Mouse (Mus musculus): Measurements from ENCODE around the gene Klk10.
A peak's percentile ranks its signal among the peaks of the same experiment; 100 is the strongest.

The Klk10 gene

GRCm38 (mm10) chr7:43780746-43781145 is at the start of gene Klk10:
Gene Klk10, plus strand, starts transcription at chr7:43781035.
- DNase-seq (ENCODE audit: low spot score in 2 of 2), result peak in 1 of 2 experiments; percentile 17

- no peak for DNase-seq (ENCODE audit: low spot score in 2 of 2)
Measured at GRCm38 (mm10) chr7:43747788-43748187, 33.0 kb upstream of the Klk10 start.

GRCm38 (mm10) chr7:43752806-43753205 is 28.0 kb upstream of the Klk10 start:
- DNase-seq (ENCODE audit: low spot score in 2 of 2), result no peak

- DNase-seq (ENCODE audit: low spot score in 2 of 2), result no peak
Measured at GRCm38 (mm10) chr7:43766484-43766883, 14.4 kb upstream of the Klk10 start.

- no peak for DNase-seq (ENCODE audit: low spot score in 2 of 2)
Measured at GRCm38 (mm10) chr7:43768597-43768996, 12.2 kb upstream of the Klk10 start, which contains the start of gene Klk12. Gene Klk12, plus strand, starts transcription at chr7:43768897.

GRCm38 (mm10) chr7:43769636-43770035 is 11.2 kb upstream of the Klk10 start:
- DNase-seq (ENCODE audit: low spot score in 2 of 2), result no peak

- DNase-seq (ENCODE audit: low spot score in 2 of 2), result peak in 1 of 2 experiments; percentile 17
Measured at GRCm38 (mm10) chr7:43770701-43771100, 10.1 kb upstream of the Klk10 start.

- DNase-seq (ENCODE audit: low spot score in 2 of 2), result peak; percentile 11 to 13
Measured at GRCm38 (mm10) chr7:43771916-43772315, 8.9 kb upstream of the Klk10 start.

- peak; percentile 4 to 12 for DNase-seq (ENCODE audit: low spot score in 2 of 2)
Measured at GRCm38 (mm10) chr7:43772901-43773300, 7.9 kb upstream of the Klk10 start.

GRCm38 (mm10) chr7:43774364-43774763 is 6.5 kb upstream of the Klk10 start, which contains the start of gene Klk11:
Gene Klk11, plus strand, starts transcription at chr7:43774604.
- DNase-seq (ENCODE audit: low spot score in 2 of 2), result peak; percentile 11 to 13

GRCm38 (mm10) chr7:43774802-43775201 is 6.0 kb upstream of the Klk10 start:
- peak; percentile 3 to 9 for DNase-seq (ENCODE audit: low spot score in 2 of 2)

GRCm38 (mm10) chr7:43775311-43776057 is 5.4 kb upstream of the Klk10 start:
- peak; percentile 7 to 11 for DNase-seq (ENCODE audit: low spot score in 2 of 2)

- peak; percentile 2 to 4 for DNase-seq (ENCODE audit: low spot score in 2 of 2)
Measured at GRCm38 (mm10) chr7:43776506-43776905, 4.3 kb upstream of the Klk10 start.

GRCm38 (mm10) chr7:43777423-43777822 is 3.4 kb upstream of the Klk10 start:
- DNase-seq (ENCODE audit: low spot score in 2 of 2), result peak; percentile 8 to 9

GRCm38 (mm10) chr7:43778176-43778970 is 2.5 kb upstream of the Klk10 start:
- peak; percentile 8 to 9 for DNase-seq (ENCODE audit: low spot score in 2 of 2)

- peak in 1 of 2 experiments; percentile 9 for DNase-seq (ENCODE audit: low spot score in 2 of 2)
Measured at GRCm38 (mm10) chr7:43780241-43780640, 594 bp upstream of the Klk10 start.

GRCm38 (mm10) chr7:43781541-43781940 is 706 bp downstream of the Klk10 start:
- DNase-seq (ENCODE audit: low spot score in 2 of 2), result no peak

GRCm38 (mm10) chr7:43782275-43783265 is 1.7 kb downstream of the Klk10 start:
- DNase-seq (ENCODE audit: low spot score in 2 of 2), result peak; percentile 53 to 74

GRCm38 (mm10) chr7:43785286-43785685 is 4.5 kb downstream of the Klk10 start:
- DNase-seq (ENCODE audit: low spot score in 2 of 2), result no peak

GRCm38 (mm10) chr7:43788096-43788495 is 7.3 kb downstream of the Klk10 start:
- DNase-seq (ENCODE audit: low spot score in 2 of 2), result no peak

GRCm38 (mm10) chr7:43789295-43789694 is 8.5 kb downstream of the Klk10 start:
- no peak for DNase-seq (ENCODE audit: low spot score in 2 of 2)
